8 mouse cellular contexts compared by ENCODE assay signal in genomic region chr15:88751564-88752402, GRCm38 (mm10). TPM values are rescaled to one million over a fixed set of nuclear protein-coding genes. Genes with fewer than 3 reads are reported as not detected.
DNase-seq lines count a peak whose midpoint lies in the region; ATAC-seq and TF ChIP-seq lines count a peak whose summit lies in the region.

Gene Zbed4, plus strand, starts transcription at chr15:88751660.

- H3K4me1 ChIP-seq in bone marrow macrophage, adult 2 months (ENCODE audit: control insufficient read depth, insufficient read depth, low read length): peaks cover 20% of the 10 kb centered on the region
- H3K4me1 ChIP-seq in hindbrain, postnatal 0 days (ENCODE audit: insufficient read depth, low read length): peaks cover 12% of the 10 kb centered on the region; the same call in 1 of the 2 replicates
- peaks cover 20% of the 10 kb centered on the region for H3K4me1 ChIP-seq in liver, embryonic 11.5 days (replicated peaks; ENCODE audit: control insufficient read depth, insufficient read depth, low read length)
- no peaks in the 10 kb centered on the region; the same call in 1 of the 2 replicates for H3K4me1 ChIP-seq in midbrain, postnatal 0 days (ENCODE audit: insufficient read depth, low read length)
- H3K4me1 ChIP-seq in stomach, embryonic 15.5 days: peaks cover 9% of the 10 kb centered on the region

- peak within 1 kb of the TSS; percentile 83 for H3K27ac ChIP-seq in bone marrow macrophage, adult 2 months (ENCODE audit: insufficient read depth, low read depth, low read length)
- peak within 1 kb of the TSS; percentile 89 for H3K27ac ChIP-seq in hindbrain, postnatal 0 days
- peak within 1 kb of the TSS; percentile 98 for H3K27ac ChIP-seq in liver, embryonic 11.5 days (ENCODE audit: low read depth, low read length)
- H3K27ac ChIP-seq in midbrain, postnatal 0 days (ENCODE audit: low read depth, low read length): peak within 1 kb of the TSS; percentile 78
- H3K27ac ChIP-seq in stomach, embryonic 15.5 days: peak within 1 kb of the TSS; percentile 89

- H3K9me3 ChIP-seq in hindbrain, postnatal 0 days (ENCODE audit: low read length): no peaks in the 10 kb centered on the region
- H3K9me3 ChIP-seq in liver, embryonic 11.5 days (ENCODE audit: control insufficient read depth, low read length): no peaks in the 10 kb centered on the region
- no peaks in the 10 kb centered on the region for H3K9me3 ChIP-seq in midbrain, postnatal 0 days (ENCODE audit: low read length)
- no peaks in the 10 kb centered on the region for H3K9me3 ChIP-seq in stomach, embryonic 15.5 days

- peak within 1 kb of the TSS; percentile 84 for H3K4me2 ChIP-seq in hindbrain, postnatal 0 days (ENCODE audit: low read depth, low read length)
- peak within 1 kb of the TSS; percentile 91 for H3K4me2 ChIP-seq in liver, embryonic 11.5 days
- peak within 1 kb of the TSS; percentile 89 for H3K4me2 ChIP-seq in midbrain, postnatal 0 days (ENCODE audit: low read depth, low read length, poor library complexity, severe bottlenecking)
- H3K4me2 ChIP-seq in stomach, embryonic 15.5 days: peak within 1 kb of the TSS; percentile 85

- no peak for DNase-seq in frontal cortex, adult 2 months (ENCODE audit: extremely low spot score in 1 of 2, low spot score in 1 of 2)
- peak; percentile 61 for DNase-seq in forelimb bud, embryonic 11.5 days (ENCODE audit: low read depth, low spot score)
- peak; percentile 61 for DNase-seq in hindbrain, postnatal 0 days (ENCODE audit: low spot score)
- peak; percentile 75 for DNase-seq in liver, embryonic 11.5 days (ENCODE audit: low spot score)
- peak; percentile 61 for DNase-seq in midbrain, postnatal 0 days (ENCODE audit: low spot score)

- TF ChIP-seq CTCF in bone marrow macrophage, adult 2 months (IDR thresholded peaks at IDR 0.05; ENCODE audit: low read depth, low read length): no peak
- no peak for TF ChIP-seq CTCF in hindbrain, postnatal 0 days (IDR thresholded peaks at IDR 0.05; ENCODE audit: low read depth)
- no peak for TF ChIP-seq CTCF in midbrain, postnatal 0 days (IDR thresholded peaks at IDR 0.05)

- no peaks in the 10 kb centered on the region for H3K27me3 ChIP-seq in hindbrain, postnatal 0 days (ENCODE audit: insufficient read depth, low read length)
- no peaks in the 10 kb centered on the region for H3K27me3 ChIP-seq in liver, embryonic 11.5 days (replicated peaks; ENCODE audit: control insufficient read depth, insufficient read depth, low read length)
- no peaks in the 10 kb centered on the region for H3K27me3 ChIP-seq in midbrain, postnatal 0 days (ENCODE audit: insufficient read depth, low read length)
- no peaks in the 10 kb centered on the region for H3K27me3 ChIP-seq in stomach, embryonic 15.5 days (replicated peaks)

- peak within 1 kb of the TSS; percentile 82 for H3K9ac ChIP-seq in hindbrain, postnatal 0 days (replicated peaks; ENCODE audit: low read length)
- peak within 1 kb of the TSS; percentile 96 for H3K9ac ChIP-seq in liver, embryonic 11.5 days (ENCODE audit: low read depth, low read length)
- peak within 1 kb of the TSS; percentile 70 for H3K9ac ChIP-seq in midbrain, postnatal 0 days (replicated peaks; ENCODE audit: low read length, poor library complexity, severe bottlenecking)
- H3K9ac ChIP-seq in stomach, embryonic 15.5 days: peak within 1 kb of the TSS; percentile 74

- no peaks in the 10 kb centered on the region for H3K36me3 ChIP-seq in hindbrain, postnatal 0 days (ENCODE audit: insufficient read depth, low read length)
- peaks cover 7% of the 10 kb centered on the region for H3K36me3 ChIP-seq in liver, embryonic 11.5 days (ENCODE audit: control insufficient read depth, insufficient read depth, low read length)
- no peaks in the 10 kb centered on the region for H3K36me3 ChIP-seq in midbrain, postnatal 0 days (ENCODE audit: insufficient read depth, low read length)
- no peaks in the 10 kb centered on the region for H3K36me3 ChIP-seq in stomach, embryonic 15.5 days

- WGBS in hindbrain, postnatal 0 days: 1% methylated on average over 81 of the region's 119 CpGs
- under 1% methylated on average over 93 of the region's 119 CpGs for WGBS in liver, embryonic 11.5 days
- under 1% methylated on average over 68 of the region's 119 CpGs for WGBS in midbrain, postnatal 0 days
- under 1% methylated on average over 89 of the region's 119 CpGs for WGBS in stomach, embryonic 15.5 days

- peak; percentile 16; the same call in 1 of the 2 replicates for ATAC-seq in frontal cortex, adult (ENCODE audit: low TSS enrichment)
- ATAC-seq in hindbrain, postnatal 0 days: peak; percentile 37
- peak; percentile 18 for ATAC-seq in liver, embryonic 11.5 days (replicated peaks; ENCODE audit: low FRiP score)
- peak; percentile 45 for ATAC-seq in midbrain, postnatal 0 days (ENCODE audit: low FRiP score)
- peak; percentile 58 for ATAC-seq in stomach, embryonic 15.5 days (ENCODE audit: insufficient read depth, low FRiP score, low read depth)

- TF ChIP-seq POLR2A in bone marrow macrophage, adult 2 months (IDR thresholded peaks at IDR 0.05; ENCODE audit: borderline replicate concordance, low read depth, low read length): no peak

- H3K4me3 ChIP-seq in bone marrow macrophage, adult 2 months (ENCODE audit: insufficient read depth, low read length): peak within 1 kb of the TSS; percentile 96
- peak within 1 kb of the TSS; percentile 77 for H3K4me3 ChIP-seq in hindbrain, postnatal 0 days (ENCODE audit: low read length)
- peak within 1 kb of the TSS; percentile 94 for H3K4me3 ChIP-seq in liver, embryonic 11.5 days (ENCODE audit: low read depth, low read length)
- H3K4me3 ChIP-seq in midbrain, postnatal 0 days (ENCODE audit: low read depth, low read length): peak within 1 kb of the TSS; percentile 81
- peak within 1 kb of the TSS; percentile 82 for H3K4me3 ChIP-seq in stomach, embryonic 15.5 days (replicated peaks)

RNA-seq across cellular contexts. Expression of gene Zbed4, which starts in this region (rescaled TPM):
- 6.3 and 6.4 TPM in 2 replicates for polyA plus RNA-seq in frontal cortex, adult 2 months (2012; rRNA removed)
- polyA plus RNA-seq in bone marrow macrophage, adult 2 months (2012; ENCODE audit: insufficient read depth, insufficient read length, missing spikeins): 18.1 and 20.5 TPM in 2 replicates
- total RNA-seq in hindbrain, postnatal 0 days (2014; rRNA removed): 18.6 and 18.8 TPM in 2 replicates
- 4.8 and 5.4 TPM in 2 replicates for polyA plus RNA-seq in hindbrain, postnatal 0 days (2015; fragmentation: Nextera tagmentation; extraction: Ambion mirVana)
- 26.4 and 31.9 TPM in 2 replicates for polyA plus RNA-seq in liver, embryonic 11.5 days (2014; fragmentation: Nextera tagmentation; extraction: Ambion mirVana)
- total RNA-seq in midbrain, postnatal 0 days (2014; rRNA removed): 19.2 and 20.7 TPM in 2 replicates
- 4.3 and 4.5 TPM in 2 replicates for polyA plus RNA-seq in midbrain, postnatal 0 days (2015; fragmentation: Nextera tagmentation; extraction: Ambion mirVana)
- 13.6 and 14.8 TPM in 2 replicates for polyA plus RNA-seq in stomach, embryonic 15.5 days (2015; fragmentation: Nextera tagmentation; extraction: Ambion mirVana)

Comparison
In these comparisons a context has a peak if more than half of its experiments do, and no peak if none do; other contexts are left out.
1. DNase-seq: peak in forelimb bud, embryonic 11.5 days (single experiment), hindbrain, postnatal 0 days (single experiment), liver, embryonic 11.5 days (single experiment) and midbrain, postnatal 0 days (single experiment); none in frontal cortex, adult 2 months (0 of 2).
2. Peak in every context shown above with its lines, with median percentiles within 50 percentile points of each other: ATAC-seq, H3K27ac ChIP-seq, H3K4me3 ChIP-seq, H3K4me2 ChIP-seq and H3K9ac ChIP-seq.